Mouse (Mus musculus) heart, embryonic 14.5 days (tissue): ENCODE data around the gene Mpl. TPM values are rescaled to one million over a fixed set of nuclear protein-coding genes. Genes with fewer than 3 reads are reported as not detected.

Source experiments
- ATAC-seq: fragments of 200-750 bp; cut with Nextera tagmentation; 2 replicates; pipeline ENCODE4 v1.8.0; 2017; ENCODE audit warnings: low read depth, moderate TSS enrichment; ENCODE audit not compliant: insufficient number of reproducible peaks, insufficient read depth, low FRiP score
- H3K27ac ChIP-seq, 2 experiments: fragments of 200-500 bp in 1 of 2; fragments of 300-500 bp in 1 of 2; sonication (generic) in 1 of 2; replicated peaks in 1 of 2; 2 replicates each; pipeline ENCODE4 v1.5.1; 2012 to 2014; ENCODE audit warnings: low read depth in 2 of 2, low read length in 2 of 2, control low read depth in 1 of 2, mild to moderate bottlenecking in 1 of 2, mixed read lengths in 1 of 2; ENCODE audit not compliant: control insufficient read depth in 1 of 2, insufficient read depth in 1 of 2
- H3K27me3 ChIP-seq: fragments of 300-500 bp; sonication (generic); 2 replicates; pipeline ENCODE4 v1.6.1; 2014; ENCODE audit warnings: mild to moderate bottlenecking, low read length, control low read depth; ENCODE audit not compliant: control insufficient read depth, insufficient read depth
- H3K36me3 ChIP-seq: fragments of 300-500 bp; sonication (generic); 2 replicates; pipeline ENCODE4 v1.6.1; 2014; ENCODE audit warnings: mild to moderate bottlenecking, control low read depth, low read length, mixed read lengths; ENCODE audit not compliant: control insufficient read depth, insufficient read depth
- H3K4me1 ChIP-seq, 2 experiments: fragments of 200-500 bp in 1 of 2; fragments of 300-500 bp in 1 of 2; sonication (generic) in 1 of 2; 2 replicates each; pipeline ENCODE4 v1.6.1; 2012 to 2014; ENCODE audit warnings: low read length in 2 of 2, control low read depth in 1 of 2, mixed read lengths in 1 of 2; ENCODE audit not compliant: control insufficient read depth in 2 of 2, insufficient read depth in 2 of 2
- H3K4me2 ChIP-seq: fragments of 300-500 bp; sonication (generic); 2 replicates; pipeline ENCODE4 v1.6.1; 2014; ENCODE audit warnings: mild to moderate bottlenecking, low read length
- H3K4me3 ChIP-seq, 2 experiments: fragments of 200-500 bp in 1 of 2; fragments of 300-500 bp in 1 of 2; sonication (generic) in 1 of 2; 2 replicates each; pipeline ENCODE4 v1.5.1; 2012 to 2014; ENCODE audit warnings: low read length in 2 of 2, mild to moderate bottlenecking in 2 of 2, control low read depth in 1 of 2, low read depth in 1 of 2, moderate library complexity in 1 of 2; ENCODE audit not compliant: control insufficient read depth in 1 of 2, insufficient read depth in 1 of 2
- H3K9ac ChIP-seq: fragments of 300-500 bp; sonication (generic); 2 replicates; pipeline ENCODE4 v1.6.1; 2014; ENCODE audit warnings: mild to moderate bottlenecking, low read length
- H3K9me3 ChIP-seq: fragments of 300-500 bp; sonication (generic); 2 replicates; pipeline ENCODE4 v1.6.1; 2016; ENCODE audit warnings: low read length, control low read depth; ENCODE audit not compliant: control insufficient read depth
- WGBS: fragments of 180-500 bp; shearing (Covaris S2); extraction: QIAGEN DNeasy Blood & Tissue Kit; methylation state at CpG from one replicate; pipeline ENCODE4 v1.1.7; 2014; 5-methylcytosine and 5-hydroxymethylcytosine counted together
- polyA plus RNA-seq: library from polyadenylated mRNA; unstranded; fragments of >200 nt; fragmentation: Nextera tagmentation; extraction: Ambion mirVana; gene quantifications from 2 replicates; pipeline ENCODE4 v1.2.1, GENCODE M21; 2014

The Mpl gene
- polyA plus RNA-seq, 1 experiment from 2014 or later = 1.0 TPM

GRCm38 (mm10) chr4:118472687-118473086, 15.4 kb upstream of the Mpl start:
- no peak overlapping the region for H3K27ac ChIP-seq
- WGBS = 85% methylated on average over 11 of the region's 11 CpGs
- H3K4me2 ChIP-seq = no peak overlapping the region
- H3K4me3 ChIP-seq = no peak overlapping the region
- peaks cover 6% of the 10 kb centered on the region; the same call in 1 of the 2 replicates for H3K9me3 ChIP-seq
- no peak for ATAC-seq
- H3K27me3 ChIP-seq = no peaks in the 10 kb centered on the region
- peaks cover 7% of the 10 kb centered on the region; the same call in 1 of the 2 replicates for H3K36me3 ChIP-seq
- H3K9ac ChIP-seq = no peak overlapping the region
- H3K4me1 ChIP-seq = no peaks in the 10 kb centered on the region

DNA sequence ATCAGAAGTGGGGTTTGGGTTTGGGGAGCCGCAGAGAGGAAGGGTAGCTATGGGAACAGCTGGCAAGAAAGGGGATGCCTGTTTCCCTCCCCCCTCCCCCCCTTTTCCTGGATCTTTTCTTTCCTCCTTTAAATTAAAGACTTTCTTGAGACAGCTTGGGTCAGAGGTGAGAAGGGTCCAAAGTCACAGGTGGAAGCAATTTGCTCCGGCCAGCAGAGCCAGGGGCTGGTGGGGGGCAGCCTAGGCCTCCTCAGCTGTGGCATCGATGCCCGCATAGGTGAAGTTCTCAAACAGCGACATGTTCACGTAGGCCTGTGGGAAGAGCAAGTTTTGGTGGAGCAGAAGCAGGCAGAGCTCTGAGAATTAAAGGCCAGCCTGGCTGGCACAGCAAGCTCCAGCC, 14.0 kb upstream of the Mpl start:
- 89% methylated on average over 6 of the region's 6 CpGs for WGBS
- ATAC-seq = no peak
- Histone ChIP-seq H3K36me3 (peaks cover 7% of the 10 kb centered on the region; the same call in 1 of the 2 replicates), H3K4me2 (no peak overlapping the region), H3K9me3 (peaks cover 6% of the 10 kb centered on the region; the same call in 1 of the 2 replicates), H3K9ac (no peak overlapping the region), H3K4me3 (no peak overlapping the region), H3K4me1 (no peaks in the 10 kb centered on the region), H3K27ac (no peak overlapping the region), H3K27me3 (no peaks in the 10 kb centered on the region)

- peak; percentile 62 for ATAC-seq
- Histone ChIP-seq H3K9ac (no peak overlapping the region), H3K36me3 (no peaks in the 10 kb centered on the region), H3K4me1 (peaks cover 3 to 7% of the 10 kb centered on the region in 2 experiments; a peak in 2 of 4 replicates), H3K9me3 (peaks cover 3% of the 10 kb centered on the region; the same call in 1 of the 2 replicates), H3K4me3 (no peak overlapping the region), H3K4me2 (no peak overlapping the region), H3K27ac (peak overlapping the region; percentile 20 to 53; a peak in 3 of 4 replicates), H3K27me3 (no peaks in the 10 kb centered on the region)
- 37% methylated on average over 10 of the region's 11 CpGs for WGBS
These were observed 8.4 kb upstream of the Mpl start for GRCm38 (mm10) chr4:118465697-118466163.

GRCm38 (mm10) chr4:118464956-118465355, 7.6 kb upstream of the Mpl start:
- ATAC-seq = no peak
- 60% methylated on average over 3 of the region's 3 CpGs for WGBS

GRCm38 (mm10) chr4:118446415-118447153, 10.7 kb downstream of the Mpl start:
- Histone ChIP-seq H3K4me1 (peaks cover 0 to 8% of the 10 kb centered on the region in 2 experiments; a peak in 1 of 4 replicates), H3K27me3 (no peaks in the 10 kb centered on the region), H3K4me3 (peak overlapping the region; percentile 33 to 38), H3K4me2 (peak overlapping the region; percentile 75), H3K27ac (no peak overlapping the region), H3K36me3 (no peaks in the 10 kb centered on the region), H3K9me3 (no peaks in the 10 kb centered on the region), H3K9ac (peak overlapping the region; percentile 54; the same call in 1 of the 2 replicates)
- 45% methylated on average over 24 of the region's 24 CpGs for WGBS
- ATAC-seq = no peak

More at GRCm38 (mm10) chr4:118464956-118465355, 7.6 kb upstream of the Mpl start:
- Histone ChIP-seq H3K9ac (no peak overlapping the region), H3K36me3 (no peaks in the 10 kb centered on the region), H3K27ac (no peak overlapping the region; a peak in 1 of 4 replicates), H3K4me3 (no peak overlapping the region), H3K4me1 (peaks cover 3 to 7% of the 10 kb centered on the region in 2 experiments; a peak in 2 of 4 replicates), H3K27me3 (no peaks in the 10 kb centered on the region), H3K4me2 (no peak overlapping the region), H3K9me3 (peaks cover 3% of the 10 kb centered on the region; the same call in 1 of the 2 replicates)

- H3K9me3 ChIP-seq = no peaks in the 10 kb centered on the region
- no peaks in the 10 kb centered on the region for H3K27me3 ChIP-seq
- H3K36me3 ChIP-seq = no peaks in the 10 kb centered on the region
- no peak overlapping the region for H3K27ac ChIP-seq
- H3K4me1 ChIP-seq = peaks cover 0 to 8% of the 10 kb centered on the region in 2 experiments; a peak in 1 of 4 replicates
- peak overlapping the region; percentile 33 to 38 for H3K4me3 ChIP-seq
- ATAC-seq = peak; percentile 78; the same call in 1 of the 2 replicates
- H3K9ac ChIP-seq = peak overlapping the region; percentile 54; the same call in 1 of the 2 replicates
- peak overlapping the region; percentile 75 for H3K4me2 ChIP-seq
- WGBS = 18% methylated on average over 18 of the region's 18 CpGs
These were observed 11.4 kb downstream of the Mpl start for GRCm38 (mm10) chr4:118445781-118446414.

- Histone ChIP-seq H3K27ac (no peak overlapping the region), H3K9ac (no peak overlapping the region), H3K4me3 (no peak overlapping the region), H3K36me3 (no peaks in the 10 kb centered on the region), H3K4me2 (no peak overlapping the region), H3K27me3 (no peaks in the 10 kb centered on the region), H3K9me3 (no peaks in the 10 kb centered on the region), H3K4me1 (peaks cover 0 to 8% of the 10 kb centered on the region in 2 experiments; a peak in 1 of 4 replicates)
- ATAC-seq = no peak
- 73% methylated on average over 10 of the region's 10 CpGs for WGBS
These were observed 12.2 kb downstream of the Mpl start for GRCm38 (mm10) chr4:118445088-118445487.
